Mouse (Mus musculus) liver, embryonic 14.5 days (tissue): Measurements from ENCODE around the gene Tstd3.
A peak's percentile ranks its signal among the peaks of the same experiment; 100 is the strongest.

Experiments used
- CTCF ChIP-seq: IDR thresholded peaks from 2 replicates; pipeline ENCODE4 v1.5.1; 2016; ENCODE audit warnings: antibody characterized with exemption, low read depth, control low read depth
- EP300 ChIP-seq: IDR thresholded peaks from 2 replicates; pipeline ENCODE4 v1.6.1; 2016; ENCODE audit warnings: antibody characterized with exemption, low read depth

DNA sequence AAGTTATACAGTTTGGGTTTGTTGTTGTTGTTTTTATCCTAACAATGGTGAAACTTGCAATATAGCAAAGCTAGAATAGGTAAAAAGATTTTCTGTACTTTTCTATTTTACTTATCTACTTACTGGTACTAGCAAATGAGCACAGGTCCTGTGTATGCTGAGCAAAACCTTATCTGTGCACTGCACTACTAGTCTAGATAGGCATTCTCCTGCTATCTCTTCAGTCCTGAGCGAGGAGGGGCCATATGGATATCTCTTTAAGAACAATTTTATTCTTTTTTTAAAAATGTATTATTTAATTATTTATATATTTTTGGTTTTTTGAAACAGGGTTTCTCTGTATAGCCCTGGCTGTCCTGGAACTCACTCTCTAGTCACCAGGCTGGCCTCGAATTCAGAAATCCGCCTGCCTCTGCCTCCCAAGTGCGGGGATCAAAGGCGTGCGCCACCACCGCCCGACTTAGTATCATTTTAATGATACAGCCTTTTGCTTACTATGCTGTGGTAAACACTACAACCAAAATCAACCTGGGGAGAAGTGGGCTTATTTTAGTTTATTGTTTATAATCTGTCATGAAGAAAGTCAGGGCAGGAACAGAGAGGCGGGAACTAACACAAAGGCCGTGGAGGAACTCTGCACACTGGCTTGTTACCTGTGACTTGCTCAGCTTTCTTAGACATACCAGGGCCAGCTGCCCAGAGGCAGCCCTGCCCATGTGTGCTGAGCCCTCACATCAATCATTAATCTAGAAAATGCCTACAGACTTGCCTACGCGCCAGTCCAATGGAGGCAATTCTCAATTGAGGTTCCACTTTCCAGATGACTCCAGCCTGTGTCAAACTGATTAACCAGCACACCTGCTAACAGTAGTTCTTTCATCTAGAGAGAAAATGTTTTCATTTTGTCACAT is 14.1 kb upstream of the Tstd3 start:
- TF ChIP-seq CTCF (no peak), EP300 (peak; percentile 96)
